Mouse (Mus musculus) urinary bladder, postnatal 25 days (tissue): Measurements from ENCODE around the gene Foxp2.

Experiments used
- DNase-seq: peaks from one replicate; pipeline ENCODE4 v3.0.0; 2022; ENCODE audit warnings: low spot score

The Foxp2 gene

GRCm38 (mm10) chr6:15373621-15374020, 472.5 kb downstream of the Foxp2 start:
- no peak for DNase-seq

GRCm38 (mm10) chr6:15378261-15378660, 477.1 kb downstream of the Foxp2 start:
- no peak for DNase-seq

DNA sequence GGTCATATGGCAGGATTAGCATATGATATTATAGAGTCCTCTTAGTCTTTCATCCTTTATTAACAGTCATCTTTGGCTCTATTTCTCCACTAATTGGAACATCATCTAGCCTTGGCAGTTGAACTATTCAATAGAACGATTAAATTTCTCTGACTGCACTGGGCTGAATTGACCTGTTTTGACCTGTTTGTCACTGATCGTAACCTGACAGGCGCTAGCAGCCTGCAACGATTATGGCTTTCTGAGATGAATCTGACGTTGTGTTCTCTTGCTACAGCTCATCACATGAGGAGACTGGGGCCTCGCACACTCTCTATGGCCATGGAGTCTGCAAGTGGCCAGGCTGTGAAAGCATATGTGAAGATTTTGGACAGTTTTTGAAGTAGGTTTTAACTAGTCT, 495.3 kb downstream of the Foxp2 start:
- no peak for DNase-seq

DNA sequence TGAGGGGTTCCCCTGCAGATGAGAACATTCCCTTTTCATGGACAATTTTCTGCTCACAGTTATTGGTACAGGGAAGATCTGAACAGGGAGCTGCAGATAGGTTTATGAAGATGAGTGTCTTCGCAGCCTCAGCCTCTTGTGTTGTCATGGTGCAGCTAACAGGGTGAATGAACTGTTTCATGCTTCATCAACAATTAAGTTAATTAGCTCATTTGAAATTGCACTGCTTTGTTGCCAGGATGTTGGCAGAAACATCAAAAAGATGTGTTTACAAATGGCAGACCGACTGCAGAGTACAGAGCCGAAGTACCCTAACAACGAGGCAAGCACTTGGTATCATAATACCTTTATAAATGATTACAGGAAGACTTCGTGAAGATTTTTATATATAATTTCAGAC, 496.3 kb downstream of the Foxp2 start:
- no peak for DNase-seq

DNA sequence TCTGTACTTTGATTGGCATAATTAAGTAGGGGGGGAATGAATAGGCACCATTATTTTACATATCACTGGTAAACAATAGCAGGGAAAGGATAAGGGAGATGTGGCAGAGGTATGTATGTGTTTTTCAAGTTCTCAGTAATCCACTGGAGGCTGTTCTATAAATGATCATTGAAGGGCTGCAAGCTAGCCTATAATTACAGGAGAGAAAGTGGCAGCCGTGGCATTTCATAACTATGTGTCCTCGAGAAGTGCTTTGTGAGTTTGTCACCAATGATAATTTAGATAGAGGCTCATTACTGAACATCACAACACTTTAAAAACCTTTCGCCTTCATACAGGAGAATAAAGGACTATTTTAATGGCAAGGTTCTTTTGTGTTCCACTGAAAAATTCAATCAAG, 500.0 kb downstream of the Foxp2 start:
- DNase-seq = no peak

DNA sequence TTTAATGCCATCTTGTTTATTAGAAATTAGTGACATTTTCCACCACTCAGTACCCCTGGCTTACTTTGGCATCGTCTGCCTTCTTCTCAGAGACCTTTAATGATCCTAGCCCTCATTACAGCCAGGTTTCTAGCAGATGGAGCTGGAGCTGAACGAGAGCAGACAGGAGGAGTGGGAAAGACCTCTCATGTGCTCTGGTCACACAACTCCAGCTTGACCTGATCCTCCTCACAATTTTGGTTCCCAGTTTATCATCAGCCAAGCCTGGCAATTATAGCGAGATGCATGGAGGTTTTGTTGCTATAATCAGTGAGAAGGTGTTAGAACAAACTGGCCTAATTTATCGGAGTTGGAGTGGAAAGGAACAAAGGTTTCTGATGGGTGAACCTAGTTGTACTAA, 500.9 kb downstream of the Foxp2 start:
- no peak for DNase-seq

- DNase-seq = no peak
Observed at GRCm38 (mm10) chr6:15415099-15415498, 514.0 kb downstream of the Foxp2 start.

GRCm38 (mm10) chr6:15459701-15460100, 558.6 kb downstream of the Foxp2 start:
- DNase-seq = no peak

- no peak for DNase-seq
Observed at GRCm38 (mm10) chr6:15463390-15463789, 562.2 kb downstream of the Foxp2 start.

GRCm38 (mm10) chr6:15465471-15465870, 564.3 kb downstream of the Foxp2 start:
- no peak for DNase-seq

- no peak for DNase-seq
Observed at GRCm38 (mm10) chr6:15466634-15467033, 565.5 kb downstream of the Foxp2 start.

- DNase-seq = no peak
Observed at GRCm38 (mm10) chr6:15486909-15487308, 585.8 kb downstream of the Foxp2 start.
